Mouse (Mus musculus) central nervous system, embryonic 18 days (tissue): ENCODE data around the gene Gm13871. TPM values are rescaled to one million over a fixed set of nuclear protein-coding genes. Genes with fewer than 3 reads are reported as not detected.

ENCODE experiments used
- polyA plus RNA-seq: library from polyadenylated mRNA; depleted of rRNA; stranded (reverse); fragments of >200 nt; gene quantifications from 2 replicates; pipeline ENCODE4 v1.2.3, GENCODE M21; 2012; rRNA removed

Gm13871 gene
- not detected in 2 replicates for polyA plus RNA-seq

GRCm38 (mm10) chr4:73905853-73906252 is at the start of gene Gm13871:
Gm13871 (minus strand) TSS chr4:73905953.

GRCm38 (mm10) chr4:73950375-73950896 is 44.7 kb upstream of the Gm13871 start, which contains the start of gene 2310002L09Rik:
2310002L09Rik (minus strand) TSS chr4:73950846.

GRCm38 (mm10) chr4:73920660-73921059 is 14.9 kb upstream of the Gm13871 start, which contains the start of gene Gm11756:
Gm11756 (minus strand) TSS chr4:73920760.

GRCm38 (mm10) chr4:73891012-73891411 is 14.7 kb downstream of the Gm13871 start, which contains the start of gene Gm11757:
Gm11757 (minus strand) TSS chr4:73891112.

GRCm38 (mm10) chr4:73876166-73876565 is 29.6 kb downstream of the Gm13871 start, which contains the start of gene Gm11758:
Gm11758 (minus strand) TSS chr4:73876266.

Other genes with a start within 250 kb of the Gm13871 start
- gene Gm11239, start 237.6 kb downstream of the Gm13871 start, polyA plus RNA-seq, result not detected in 2 replicates
- not detected in 2 replicates for gene Gm428, start 222.4 kb downstream of the Gm13871 start, polyA plus RNA-seq
- 0.43 and 0.57 TPM in 2 replicates for gene Rasef, start 115.0 kb downstream of the Gm13871 start, polyA plus RNA-seq
- gene Gm11758, start 29.7 kb downstream of the Gm13871 start, polyA plus RNA-seq, result not detected in 2 replicates
- not detected in 2 replicates for gene Gm11757, start 14.8 kb downstream of the Gm13871 start, polyA plus RNA-seq
- gene Gm11756, start 14.8 kb upstream of the Gm13871 start, polyA plus RNA-seq, result 0.05 TPM in 1 of 2 replicates, not detected in the other
- gene 2310002L09Rik, start 44.9 kb upstream of the Gm13871 start, polyA plus RNA-seq, result 0.86 TPM in 1 of 2 replicates, not detected in the other
- gene Frmd3, start 107.5 kb upstream of the Gm13871 start, polyA plus RNA-seq, result 16.4 and 18.5 TPM in 2 replicates